Mouse (Mus musculus) E14TG2a.4 (cell line): ENCODE data around the gene Cdk19.

Experiments used
- H3K27me3 ChIP-seq: 2 replicates; pipeline ENCODE4 v1.6.1; 2014; ENCODE audit warnings: low read length, control low read depth; ENCODE audit not compliant: insufficient read depth
- H3K36me3 ChIP-seq: 2 replicates; pipeline ENCODE4 v1.6.1; 2014; ENCODE audit warnings: low read length, control low read depth; ENCODE audit not compliant: insufficient read depth
- H3K4me1 ChIP-seq: replicated peaks from 2 replicates; pipeline ENCODE4 v1.6.1; 2014; ENCODE audit warnings: low read depth, low read length, control low read depth
- H3K4me3 ChIP-seq: replicated peaks from 2 replicates; pipeline ENCODE4 v1.5.1; 2014; ENCODE audit warnings: mild to moderate bottlenecking, low read length
- H3K9me3 ChIP-seq: 2 replicates; pipeline ENCODE4 v1.6.1; 2014; ENCODE audit warnings: low read length, control low read depth
- CTCF ChIP-seq: conservative IDR thresholded peaks from 2 replicates; pipeline ENCODE4 v1.5.1; 2014; ENCODE audit warnings: low read length
- NANOG ChIP-seq: IDR thresholded peaks from 2 replicates; pipeline ENCODE4 v1.6.1; 2014; ENCODE audit warnings: borderline replicate concordance, low read length, mixed read lengths
- POU5F1 ChIP-seq: IDR thresholded peaks from 2 replicates; pipeline ENCODE4 v1.6.1; 2014; ENCODE audit warnings: low read length, borderline replicate concordance

Gene Cdk19

GRCm38 (mm10) chr10:40354556-40354955, 15.2 kb downstream of the Cdk19 start:
- Histone ChIP-seq H3K9me3 (no peaks in the 10 kb centered on the region), H3K27me3 (no peaks in the 10 kb centered on the region), H3K4me1 (peaks cover 71% of the 10 kb centered on the region)

GRCm38 (mm10) chr10:40358166-40358565, 18.8 kb downstream of the Cdk19 start:
- TF ChIP-seq CTCF: no peak
- TF ChIP-seq POU5F1: no peak
- TF ChIP-seq NANOG: no peak
- Histone ChIP-seq H3K27me3 (no peaks in the 10 kb centered on the region), H3K9me3 (no peaks in the 10 kb centered on the region)

More at GRCm38 (mm10) chr10:40354556-40354955, 15.2 kb downstream of the Cdk19 start:
- TF ChIP-seq POU5F1 (no peak), CTCF (no peak), NANOG (no peak)
- Histone ChIP-seq H3K4me3 (peak overlapping the region; percentile 24; the same call in 1 of the 2 replicates), H3K36me3 (peaks cover 8% of the 10 kb centered on the region)

GRCm38 (mm10) chr10:40359131-40359530, 19.8 kb downstream of the Cdk19 start:
- H3K4me3 ChIP-seq: peak overlapping the region; percentile 13
- no peaks in the 10 kb centered on the region for H3K27me3 ChIP-seq
- no peaks in the 10 kb centered on the region for H3K9me3 ChIP-seq
- peaks cover 5% of the 10 kb centered on the region for H3K36me3 ChIP-seq
- no peak for TF ChIP-seq POU5F1
- TF ChIP-seq CTCF: no peak
- no peak for TF ChIP-seq NANOG
- H3K4me1 ChIP-seq: peaks cover 84% of the 10 kb centered on the region

More at GRCm38 (mm10) chr10:40358166-40358565, 18.8 kb downstream of the Cdk19 start:
- Histone ChIP-seq H3K4me1 (peaks cover 84% of the 10 kb centered on the region), H3K36me3 (peaks cover 5% of the 10 kb centered on the region), H3K4me3 (no peak overlapping the region)

GRCm38 (mm10) chr10:40363004-40363403, 23.6 kb downstream of the Cdk19 start:
- peak overlapping the region; percentile 49 for H3K4me3 ChIP-seq
- no peaks in the 10 kb centered on the region for H3K9me3 ChIP-seq
- H3K36me3 ChIP-seq: no peaks in the 10 kb centered on the region
- H3K4me1 ChIP-seq: peaks cover 96% of the 10 kb centered on the region
- TF ChIP-seq CTCF (no peak), POU5F1 (peak; percentile 39; the same call in 1 of the 2 replicates)
- H3K27me3 ChIP-seq: no peaks in the 10 kb centered on the region

DNA sequence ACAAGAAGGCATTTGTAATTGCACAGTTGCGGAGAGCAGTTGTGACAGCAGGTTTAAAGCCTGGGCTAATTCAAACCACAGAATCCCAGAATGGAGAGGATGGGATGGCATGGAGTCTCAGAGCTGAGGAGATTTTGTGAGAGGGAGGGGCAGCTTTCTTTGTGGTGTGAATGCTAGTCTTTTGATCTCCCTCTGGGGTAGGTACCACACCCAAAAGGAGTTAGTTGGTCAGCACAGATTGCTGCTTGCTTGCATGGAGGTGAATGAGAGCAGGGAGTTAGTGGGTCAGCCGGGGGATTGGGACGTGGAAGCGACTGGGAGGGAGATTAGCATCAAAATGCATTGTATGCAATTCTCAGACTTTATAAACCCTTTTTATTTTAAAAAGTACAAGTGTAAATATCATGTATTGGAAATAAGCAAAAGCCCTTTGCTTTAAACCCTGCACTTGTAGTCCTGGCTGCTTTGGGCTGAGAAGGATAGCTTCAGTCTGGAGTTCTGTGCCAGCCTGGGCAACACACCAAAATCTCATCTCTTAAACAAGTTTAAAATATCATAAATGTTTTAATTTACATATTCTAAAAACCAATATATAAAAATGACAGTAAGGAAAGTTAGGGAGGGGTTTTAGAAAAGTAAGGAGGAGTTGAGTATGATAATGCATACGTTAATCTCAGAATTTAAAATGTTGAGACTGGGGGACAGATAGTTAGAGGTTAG, 25.4 kb downstream of the Cdk19 start:
- Histone ChIP-seq H3K9me3 (no peaks in the 10 kb centered on the region), H3K4me3 (peak overlapping the region; percentile 5; the same call in 1 of the 2 replicates), H3K4me1 (peaks cover 96% of the 10 kb centered on the region), H3K36me3 (no peaks in the 10 kb centered on the region), H3K27me3 (no peaks in the 10 kb centered on the region)
- TF ChIP-seq POU5F1 (no peak), NANOG (no peak), CTCF (no peak)

- Histone ChIP-seq H3K4me1 (peaks cover 91% of the 10 kb centered on the region), H3K9me3 (no peaks in the 10 kb centered on the region), H3K27me3 (no peaks in the 10 kb centered on the region), H3K4me3 (no peak overlapping the region), H3K36me3 (no peaks in the 10 kb centered on the region)
- TF ChIP-seq POU5F1 (no peak), CTCF (no peak), NANOG (no peak)
These were observed 26.6 kb downstream of the Cdk19 start for GRCm38 (mm10) chr10:40365991-40366390.

GRCm38 (mm10) chr10:40368516-40368915, 29.2 kb downstream of the Cdk19 start:
- no peaks in the 10 kb centered on the region for H3K27me3 ChIP-seq
- no peaks in the 10 kb centered on the region for H3K36me3 ChIP-seq
- TF ChIP-seq POU5F1 (no peak), NANOG (no peak), CTCF (no peak)
- H3K4me3 ChIP-seq: no peak overlapping the region
- peaks cover 93% of the 10 kb centered on the region for H3K4me1 ChIP-seq
- H3K9me3 ChIP-seq: no peaks in the 10 kb centered on the region

GRCm38 (mm10) chr10:40370156-40370555, 30.8 kb downstream of the Cdk19 start:
- no peak for TF ChIP-seq POU5F1
- TF ChIP-seq CTCF: no peak
- no peak for TF ChIP-seq NANOG
- Histone ChIP-seq H3K36me3 (no peaks in the 10 kb centered on the region), H3K9me3 (no peaks in the 10 kb centered on the region), H3K4me3 (no peak overlapping the region), H3K27me3 (no peaks in the 10 kb centered on the region), H3K4me1 (peaks cover 90% of the 10 kb centered on the region)
